Mouse (Mus musculus): Measurements from ENCODE around the gene Spag7.
A peak's percentile ranks its signal among the peaks of the same experiment; 100 is the strongest.

DNA sequence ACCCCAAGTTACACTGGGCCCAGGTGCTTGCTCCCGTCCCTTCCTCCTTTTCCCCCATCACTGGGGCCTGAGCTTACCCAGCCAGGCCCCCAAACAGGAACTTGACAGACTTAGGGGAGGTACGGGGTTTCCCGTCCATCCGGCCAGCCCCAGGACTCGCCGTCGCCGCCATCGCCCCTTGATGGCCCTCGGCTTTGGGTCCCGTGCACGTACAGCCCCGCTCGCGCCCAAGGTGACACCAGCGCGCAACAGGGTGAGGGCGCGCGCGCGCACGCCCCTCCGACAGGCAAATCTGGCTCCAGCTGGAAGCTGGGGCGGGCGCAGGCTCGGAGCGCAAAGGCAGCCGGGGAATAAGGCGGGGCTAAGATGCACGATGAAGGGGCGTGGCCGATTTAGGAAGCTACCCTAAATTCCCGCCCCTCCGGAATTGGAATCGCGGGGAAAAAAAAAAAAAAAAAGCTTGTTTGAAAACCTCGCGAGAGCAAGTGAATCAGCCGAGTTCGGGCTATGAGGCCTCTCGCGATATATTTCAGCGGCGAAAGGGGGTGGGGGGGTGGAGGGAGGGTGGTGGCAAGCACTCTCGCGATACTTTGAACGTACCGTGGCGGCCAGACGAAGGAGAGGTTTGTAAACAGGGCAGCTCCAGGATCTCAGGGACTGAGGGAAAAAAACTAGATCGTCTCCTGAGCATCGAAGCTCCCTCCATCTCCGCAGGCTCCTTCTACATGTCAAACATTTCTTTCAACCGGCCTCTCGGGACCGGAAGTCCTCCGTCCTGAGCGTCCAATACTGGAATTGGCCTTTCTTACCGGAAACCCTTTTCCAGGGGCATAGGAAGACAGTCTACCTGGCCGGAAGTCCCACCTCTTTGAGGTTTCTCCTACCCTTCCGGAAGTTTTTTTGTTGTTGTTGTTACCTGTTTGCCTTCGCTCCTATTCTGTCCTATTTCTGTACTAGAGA, 22.2 kb downstream of the Spag7 start, which contains the start of the genes Rnf167 and Slc25a11:
- peak; percentile 46 for TF ChIP-seq CTCF (IDR thresholded peaks at IDR 0.05; ENCODE audit: low read depth)
- TF ChIP-seq EP300 (IDR thresholded peaks at IDR 0.05; ENCODE audit: low read depth): peak; percentile 77

All from liver, embryonic 14.5 days (tissue).